Mouse (Mus musculus) hindbrain, embryonic 10.5 days (tissue): ENCODE measurements around the gene Csde1. TPM values are rescaled to one million over a fixed set of nuclear protein-coding genes. Genes with fewer than 3 reads are reported as not detected.

Source experiments
- DNase-seq: peaks from one replicate; pipeline ENCODE4 v3.0.0-alpha.2; 2017; ENCODE audit warnings: low spot score
- H3K27ac ChIP-seq: fragments of 300-500 bp; sonication (generic); 2 replicates; pipeline ENCODE4 v1.5.1; 2016; ENCODE audit warnings: mild to moderate bottlenecking, moderate library complexity
- H3K27me3 ChIP-seq: fragments of 300-500 bp; sonication (generic); 2 replicates; pipeline ENCODE4 v1.6.1; 2016; ENCODE audit warnings: mild to moderate bottlenecking; ENCODE audit not compliant: poor library complexity, insufficient read depth, severe bottlenecking
- H3K36me3 ChIP-seq: fragments of 300-500 bp; sonication (generic); 2 replicates; pipeline ENCODE4 v1.6.1; 2016; ENCODE audit warnings: mild to moderate bottlenecking, moderate library complexity
- H3K4me1 ChIP-seq: fragments of 300-500 bp; sonication (generic); replicated peaks from 2 replicates; pipeline ENCODE4 v1.6.1; 2016; ENCODE audit warnings: mild to moderate bottlenecking
- H3K4me3 ChIP-seq: fragments of 300-500 bp; sonication (generic); 2 replicates; pipeline ENCODE4 v1.5.1; 2016; ENCODE audit warnings: mild to moderate bottlenecking, moderate library complexity
- H3K9me3 ChIP-seq: fragments of 300-500 bp; sonication (generic); 2 replicates; pipeline ENCODE4 v1.6.1; 2016; ENCODE audit warnings: mild to moderate bottlenecking, moderate library complexity
- WGBS: fragments of 180-500 bp; shearing (Covaris S2); methylation state at CpG from one replicate; pipeline ENCODE4 v1.1.7; 2016; 5-methylcytosine and 5-hydroxymethylcytosine counted together
- polyA plus RNA-seq: library from polyadenylated mRNA; unstranded; fragments of >200 nt; fragmentation: Nextera tagmentation; extraction: Ambion mirVana; gene quantifications from 2 replicates; pipeline ENCODE4 v1.2.1, GENCODE M21; 2016

Csde1 gene
- 362 and 433 TPM in 2 replicates for polyA plus RNA-seq

- peak; percentile 96 for DNase-seq
- Histone ChIP-seq H3K4me3 (peak within 1 kb of the TSS; percentile 92), H3K4me1 (peaks cover 12% of the 10 kb centered on the region), H3K27me3 (no peaks in the 10 kb centered on the region), H3K36me3 (peaks cover 15% of the 10 kb centered on the region), H3K9me3 (no peaks in the 10 kb centered on the region), H3K27ac (peak within 1 kb of the TSS; percentile 100)
- WGBS = under 1% methylated on average over 55 of the region's 55 CpGs
These were observed at the start of gene Csde1 for GRCm38 (mm10) chr3:103020249-103020942. Csde1 (plus strand) TSS chr3:103020426.

DNA sequence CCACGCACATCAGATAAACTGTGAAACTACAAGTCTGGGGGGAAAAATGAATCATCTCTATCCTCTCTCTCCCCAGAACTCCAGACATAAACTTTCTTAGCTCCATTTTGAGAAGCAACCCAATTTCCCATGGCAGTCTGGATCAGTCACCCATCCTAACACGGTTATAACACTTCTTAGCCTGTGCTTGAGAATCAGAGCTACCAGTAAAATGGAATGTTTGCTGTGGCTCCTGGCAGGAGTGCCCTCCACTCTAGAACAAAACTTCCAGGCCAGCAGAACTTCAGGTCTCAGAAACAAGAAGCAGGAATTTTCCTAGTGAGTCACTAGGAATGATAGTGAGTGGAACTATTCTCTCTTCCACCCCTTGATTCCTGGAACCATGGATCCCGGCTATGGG lies 49.7 kb upstream of the Csde1 start:
- peaks cover 5% of the 10 kb centered on the region; the same call in 1 of the 2 replicates for H3K27me3 ChIP-seq
- peak overlapping the region; percentile 73 for H3K27ac ChIP-seq
- 93% methylated on average over 3 of the region's 3 CpGs for WGBS

GRCm38 (mm10) chr3:102976906-102977305 lies 43.3 kb upstream of the Csde1 start:
- WGBS = 86% methylated on average over 4 of the region's 4 CpGs
- Histone ChIP-seq H3K27me3 (peaks cover 3% of the 10 kb centered on the region; the same call in 1 of the 2 replicates), H3K27ac (no peak overlapping the region), H3K36me3 (no peaks in the 10 kb centered on the region), H3K9me3 (no peaks in the 10 kb centered on the region), H3K4me1 (peaks cover 26% of the 10 kb centered on the region), H3K4me3 (no peak overlapping the region)
- no peak for DNase-seq

More for the DNA sequence above, 49.7 kb upstream of the Csde1 start:
- no peaks in the 10 kb centered on the region for H3K36me3 ChIP-seq
- no peak overlapping the region for H3K4me3 ChIP-seq
- DNase-seq = no peak
- H3K4me1 ChIP-seq = peaks cover 23% of the 10 kb centered on the region
- H3K9me3 ChIP-seq = no peaks in the 10 kb centered on the region

DNA sequence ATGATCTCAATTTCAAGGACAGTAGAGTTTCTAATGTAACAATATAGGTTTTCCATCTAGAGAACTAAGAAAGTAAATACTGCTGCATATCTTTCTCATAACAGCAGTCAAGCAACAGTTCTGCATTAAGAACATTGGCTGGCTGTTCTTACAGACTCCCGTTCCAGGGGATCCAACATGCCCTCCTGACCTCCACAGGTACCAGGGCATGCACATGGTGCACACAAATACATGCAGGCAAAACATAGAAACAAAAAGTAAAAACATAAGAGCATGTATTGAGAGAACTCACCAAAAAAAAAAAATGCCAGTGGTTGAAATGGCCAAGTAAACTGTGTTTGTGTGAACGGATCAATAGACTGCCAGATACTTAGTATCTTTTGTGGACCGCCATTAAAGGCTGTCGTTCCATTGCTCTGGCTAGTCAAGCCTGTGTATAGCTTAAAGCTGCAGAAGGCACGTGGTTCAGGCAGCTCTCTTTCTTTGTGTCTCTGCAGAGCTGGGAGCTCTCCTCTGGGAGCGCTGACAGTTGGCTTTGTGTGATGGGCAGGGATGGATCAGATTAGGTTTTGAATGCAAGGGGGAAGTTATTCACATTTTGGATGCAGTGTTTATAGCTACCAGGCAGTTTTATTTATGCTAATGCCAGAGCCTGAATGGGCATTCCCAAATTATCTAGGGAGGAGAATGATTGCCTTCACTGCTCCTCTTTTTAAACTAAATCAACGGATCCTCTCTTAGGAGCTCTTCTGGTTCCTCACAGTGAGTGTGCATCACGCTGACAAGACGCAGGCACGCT lies 40.5 kb upstream of the Csde1 start:
- DNase-seq = peak; percentile 60
- H3K4me1 ChIP-seq = peaks cover 24% of the 10 kb centered on the region
- H3K27me3 ChIP-seq = no peaks in the 10 kb centered on the region
- H3K27ac ChIP-seq = peak overlapping the region; percentile 84
- 23% methylated on average over 10 of the region's 10 CpGs for whole genome bisulfite sequencing
- H3K36me3 ChIP-seq = no peaks in the 10 kb centered on the region
- H3K9me3 ChIP-seq = no peaks in the 10 kb centered on the region
- peak overlapping the region; percentile 31 for H3K4me3 ChIP-seq

GRCm38 (mm10) chr3:102980349-102980736 lies 39.9 kb upstream of the Csde1 start:
- Histone ChIP-seq H3K4me1 (peaks cover 18% of the 10 kb centered on the region), H3K27ac (peak overlapping the region; percentile 84), H3K9me3 (no peaks in the 10 kb centered on the region), H3K36me3 (no peaks in the 10 kb centered on the region), H3K4me3 (peak overlapping the region; percentile 31), H3K27me3 (no peaks in the 10 kb centered on the region)
- 44% methylated on average over 3 of the region's 3 CpGs for WGBS
- no peak for DNase-seq

DNA sequence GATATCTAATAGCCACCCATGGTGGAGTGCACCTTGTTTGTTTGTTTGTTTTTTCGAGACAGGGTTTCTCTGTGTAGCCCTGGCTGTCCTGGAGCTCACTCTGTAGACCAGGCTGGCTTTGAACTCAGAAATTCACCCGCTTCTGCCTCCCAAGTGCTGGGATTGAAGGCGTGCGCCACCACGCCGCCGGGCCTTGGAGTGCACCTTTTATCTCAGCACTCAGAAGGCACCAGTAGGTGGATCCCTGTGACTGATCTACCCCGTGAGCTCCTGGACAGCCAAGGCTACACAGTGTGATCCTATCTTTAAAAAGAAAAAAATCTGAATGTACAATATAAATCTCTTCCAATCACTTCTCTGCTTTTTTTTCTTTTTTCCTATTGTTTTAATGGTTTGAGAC lies 29.2 kb upstream of the Csde1 start:
- H3K27me3 ChIP-seq = no peaks in the 10 kb centered on the region
- no peak for DNase-seq
- H3K27ac ChIP-seq = no peak overlapping the region
- H3K4me3 ChIP-seq = no peak overlapping the region
- H3K36me3 ChIP-seq = no peaks in the 10 kb centered on the region
- no peaks in the 10 kb centered on the region for H3K9me3 ChIP-seq
- peaks cover 12% of the 10 kb centered on the region for H3K4me1 ChIP-seq
- 72% methylated on average over 8 of the region's 8 CpGs for WGBS

GRCm38 (mm10) chr3:102992936-102993335 lies 27.3 kb upstream of the Csde1 start:
- peaks cover 22% of the 10 kb centered on the region for H3K4me1 ChIP-seq
- H3K27ac ChIP-seq = no peak overlapping the region
- no peak for DNase-seq
- WGBS = 66% methylated on average over 3 of the region's 3 CpGs
- no peak overlapping the region for H3K4me3 ChIP-seq
- no peaks in the 10 kb centered on the region for H3K27me3 ChIP-seq
- H3K9me3 ChIP-seq = no peaks in the 10 kb centered on the region
- H3K36me3 ChIP-seq = peaks cover 10% of the 10 kb centered on the region

GRCm38 (mm10) chr3:102995233-102995604 lies 25.0 kb upstream of the Csde1 start:
- peaks cover 33% of the 10 kb centered on the region for H3K36me3 ChIP-seq
- DNase-seq = no peak
- H3K4me3 ChIP-seq = peak overlapping the region; percentile 83
- peak overlapping the region; percentile 94 for H3K27ac ChIP-seq
- WGBS = 56% methylated on average over 7 of the region's 7 CpGs
- H3K27me3 ChIP-seq = no peaks in the 10 kb centered on the region
- peaks cover 22% of the 10 kb centered on the region for H3K4me1 ChIP-seq
- 0 out of 2 replicates have a peak, but pooled peaks cover 6% of the 10 kb centered on the region for H3K9me3 ChIP-seq

GRCm38 (mm10) chr3:102995605-102996321 lies 24.5 kb upstream of the Csde1 start, which contains the start of gene Sike1:
Sike1 (plus strand) TSS chr3:102995708.
- Histone ChIP-seq H3K36me3 (peaks cover 39% of the 10 kb centered on the region), H3K27ac (peak within 1 kb of the TSS; percentile 94), H3K4me3 (peak within 1 kb of the TSS; percentile 83), H3K4me1 (peaks cover 22% of the 10 kb centered on the region), H3K27me3 (no peaks in the 10 kb centered on the region), H3K9me3 (0 out of 2 replicates have a peak, but pooled peaks cover 9% of the 10 kb centered on the region)
- DNase-seq = peak; percentile 93
- under 1% methylated on average over 60 of the region's 60 CpGs for WGBS

DNA sequence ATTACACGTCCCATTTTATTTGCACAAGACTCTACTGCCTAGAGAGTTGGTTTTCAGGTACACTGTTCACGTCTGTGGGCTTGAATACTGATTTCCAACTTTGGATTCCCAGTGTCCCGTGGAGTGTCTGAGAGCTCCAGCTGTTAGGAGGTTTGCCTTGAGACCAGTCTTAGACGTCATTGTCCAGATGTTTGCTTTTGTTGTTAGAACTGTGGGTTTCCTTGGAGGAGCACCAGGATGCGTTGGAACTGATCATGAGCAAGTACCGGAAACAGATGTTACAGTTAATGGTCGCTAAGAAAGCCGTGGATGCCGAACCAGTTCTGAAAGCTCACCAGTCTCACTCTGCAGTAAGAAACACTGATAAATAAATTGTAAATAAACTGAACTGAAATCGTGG lies 23.2 kb upstream of the Csde1 start:
- peaks cover 51% of the 10 kb centered on the region for H3K36me3 ChIP-seq
- 0 out of 2 replicates have a peak, but pooled peaks cover 9% of the 10 kb centered on the region for H3K9me3 ChIP-seq
- no peak overlapping the region for H3K27ac ChIP-seq
- DNase-seq = no peak
- WGBS = 85% methylated on average over 10 of the region's 10 CpGs
- H3K4me3 ChIP-seq = no peak overlapping the region
- peaks cover 22% of the 10 kb centered on the region for H3K4me1 ChIP-seq
- no peaks in the 10 kb centered on the region for H3K27me3 ChIP-seq

- Histone ChIP-seq H3K27ac (no peak overlapping the region), H3K4me3 (no peak overlapping the region), H3K27me3 (no peaks in the 10 kb centered on the region), H3K36me3 (peaks cover 57% of the 10 kb centered on the region), H3K4me1 (peaks cover 22% of the 10 kb centered on the region), H3K9me3 (0 out of 2 replicates have a peak, but pooled peaks cover 9% of the 10 kb centered on the region)
- 91% methylated on average over 3 of the region's 3 CpGs for WGBS
- no peak for DNase-seq
These were observed 22.6 kb upstream of the Csde1 start for GRCm38 (mm10) chr3:102997591-102997990.

DNA sequence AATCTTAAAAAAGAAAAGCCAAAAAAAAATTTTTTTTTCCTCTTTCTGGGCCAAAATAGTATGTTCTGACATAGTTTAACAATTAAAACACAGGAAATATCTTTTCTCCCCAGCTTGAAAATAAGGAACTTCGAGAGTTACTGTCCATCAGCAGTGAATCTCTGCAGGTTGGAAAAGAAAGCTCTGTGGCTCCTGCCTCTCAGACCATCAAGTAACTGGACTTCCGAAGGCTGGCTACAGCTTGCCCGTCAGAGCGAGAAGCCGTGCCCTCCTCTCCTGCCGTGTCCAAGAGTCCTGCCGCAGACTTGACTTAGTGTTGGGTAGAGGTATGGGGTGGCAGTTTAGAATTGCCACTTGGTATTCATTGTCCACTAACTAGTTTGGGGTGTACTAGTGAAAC lies 18.6 kb upstream of the Csde1 start:
- H3K27me3 ChIP-seq = no peaks in the 10 kb centered on the region
- H3K4me3 ChIP-seq = no peak overlapping the region
- peaks cover 5% of the 10 kb centered on the region for H3K4me1 ChIP-seq
- no peak for DNase-seq
- H3K27ac ChIP-seq = no peak overlapping the region
- H3K9me3 ChIP-seq = 0 out of 2 replicates have a peak, but pooled peaks cover 9% of the 10 kb centered on the region
- H3K36me3 ChIP-seq = peaks cover 91% of the 10 kb centered on the region
- 95% methylated on average over 7 of the region's 7 CpGs for WGBS
